Mouse (Mus musculus) monocyte, adult 5-6 weeks (primary cell): ENCODE data around the gene Gm4491. TPM values are rescaled to one million over a fixed set of nuclear protein-coding genes. Genes with fewer than 3 reads are reported as not detected.

Experiments used
- ATAC-seq: fragments of 153-309, 156-312 bp; replicated peaks from 2 replicates; pipeline ENCODE4 v1.8.0; 2017; ENCODE audit warnings: mild to moderate bottlenecking; ENCODE audit not compliant: low TSS enrichment, insufficient number of reproducible peaks, severe bottlenecking, poor library complexity, low FRiP score
- total RNA-seq: library from RNA; stranded (forward); fragments of 200-1000, 200-491, 200-594 nt; gene quantifications from 3 replicates; pipeline ENCODE4 v1.2.3, GENCODE M21; 2017

Gm4491 gene
- not detected in 3 replicates for total RNA-seq

GRCm38 (mm10) chr14:57115823-57116544 lies at the start of gene Gm4491:
Gm4491 (minus strand) TSS chr14:57115883.
- no peak for ATAC-seq

GRCm38 (mm10) chr14:57161833-57162232 lies 46.1 kb upstream of the Gm4491 start:
- ATAC-seq: no peak

GRCm38 (mm10) chr14:57161201-57161600 lies 45.5 kb upstream of the Gm4491 start:
- ATAC-seq: no peak

GRCm38 (mm10) chr14:57154916-57155315 lies 39.2 kb upstream of the Gm4491 start:
- ATAC-seq: no peak

GRCm38 (mm10) chr14:57145741-57146140 lies 30.1 kb upstream of the Gm4491 start:
- no peak for ATAC-seq

GRCm38 (mm10) chr14:57135265-57135664 lies 19.6 kb upstream of the Gm4491 start:
- ATAC-seq: no peak

GRCm38 (mm10) chr14:57133161-57133661 lies 17.5 kb upstream of the Gm4491 start, which contains the start of gene Gjb6:
Gjb6 (minus strand) TSS chr14:57133611.
- ATAC-seq: no peak

GRCm38 (mm10) chr14:57127383-57127782 lies 11.7 kb upstream of the Gm4491 start:
- ATAC-seq: no peak

GRCm38 (mm10) chr14:57122295-57122694 lies 6.6 kb upstream of the Gm4491 start:
- ATAC-seq: no peak

- ATAC-seq: no peak
Observed at GRCm38 (mm10) chr14:57109194-57109593, 6.5 kb downstream of the Gm4491 start.

- ATAC-seq: no peak
Observed at GRCm38 (mm10) chr14:57107916-57108315, 7.8 kb downstream of the Gm4491 start.

GRCm38 (mm10) chr14:57107091-57107490 lies 8.6 kb downstream of the Gm4491 start:
- no peak for ATAC-seq

GRCm38 (mm10) chr14:57105721-57106120 lies 10.0 kb downstream of the Gm4491 start:
- no peak for ATAC-seq

GRCm38 (mm10) chr14:57105111-57105510 lies 10.6 kb downstream of the Gm4491 start:
- no peak for ATAC-seq

GRCm38 (mm10) chr14:57104106-57105023 lies 11.3 kb downstream of the Gm4491 start, which contains the start of gene Gjb2:
Gjb2 (minus strand) TSS chr14:57104702.
- ATAC-seq: no peak

- no peak; the same call in 1 of the 2 replicates for ATAC-seq
Observed at GRCm38 (mm10) chr14:57103711-57104105, 12.0 kb downstream of the Gm4491 start.

GRCm38 (mm10) chr14:57103121-57103520 lies 12.6 kb downstream of the Gm4491 start:
- no peak for ATAC-seq

- ATAC-seq: no peak
Observed at GRCm38 (mm10) chr14:57101623-57102022, 14.1 kb downstream of the Gm4491 start.

- ATAC-seq: no peak
Observed at GRCm38 (mm10) chr14:57095855-57096254, 19.8 kb downstream of the Gm4491 start.
